ENCODE assay signal across 28 mouse cellular contexts in genomic region chr9:78282002-78282711, GRCm38 (mm10). TPM values are rescaled to one million over a fixed set of nuclear protein-coding genes. Genes with fewer than 3 reads are reported as not detected.
DNase-seq lines count a peak whose midpoint lies in the region; ATAC-seq and TF ChIP-seq lines count a peak whose summit lies in the region.
"Not testable (repeated sequence)": the region's sequence is repeated elsewhere in the genome, so short reads cannot be mapped to it uniquely, and the experiment has no call there.
"Had no signal": no experiment of that assay in that cellular context is flagged by ENCODE, and none has a peak within 500 bp of the region (broad histone marks: within the 10 kb centered on the region; RNA-seq: fewer than 3 reads in every experiment).

No protein-coding gene starts in this region.

- not testable (repeated sequence) for H3K4me2 ChIP-seq in intestine, postnatal 0 days (replicated peaks; ENCODE audit: low read depth); kidney, embryonic 16.5 days (replicated peaks; ENCODE audit: low read depth, low read length)
- peak overlapping the region; percentile 52 for H3K4me2 ChIP-seq in myocyte (ENCODE audit: low read depth)

- H3K27me3 ChIP-seq in intestine, postnatal 0 days (replicated peaks; ENCODE audit: control insufficient read depth, insufficient read depth, low read length); kidney, embryonic 16.5 days (ENCODE audit: insufficient read depth, low read length); liver, adult 2 months (ENCODE audit: control insufficient read depth, insufficient read depth, low read length); myocyte (ENCODE audit: control insufficient read depth, insufficient read depth, insufficient read length): not testable (repeated sequence)

- not testable (repeated sequence) for H3K4me1 ChIP-seq in intestine, postnatal 0 days (replicated peaks; ENCODE audit: control insufficient read depth, insufficient read depth, low read length); kidney, embryonic 16.5 days (ENCODE audit: insufficient read depth, low read length); liver, adult 2 months (ENCODE audit: control insufficient read depth, insufficient read depth, low read length)

- DNase-seq in 3134 (ENCODE audit: extremely low read depth, insufficient read length, low spot score): peak; percentile 66
- peak; percentile 21 to 76 for DNase-seq in adrenal gland, adult (ENCODE audit: inconsistent age in 2 of 2, low spot score in 1 of 2)
- peak; percentile 47 to 50 for DNase-seq in cerebellum, postnatal 10 days
- peak; percentile 78 for DNase-seq in liver, adult 2 months (ENCODE audit: extremely low read depth, low read depth, low spot score)
- DNase-seq in yolk sac, embryonic 10.5 days (ENCODE audit: low spot score): peak; percentile 68

- H3K79me2 ChIP-seq in liver, adult 2 months (ENCODE audit: control insufficient read depth, insufficient read depth, low read length); myocyte (ENCODE audit: control insufficient read depth, insufficient read depth): not testable (repeated sequence)

- 51% methylated on average over 4 of the region's 4 CpGs for WGBS in intestine, postnatal 0 days
- WGBS in kidney, embryonic 16.5 days: 80% methylated on average over 4 of the region's 4 CpGs
- 51% methylated on average over 4 of the region's 4 CpGs for WGBS in liver, adult 2 months

- not testable (repeated sequence) for TF ChIP-seq POLR2A in liver, adult 2 months (IDR thresholded peaks at IDR 0.05; ENCODE audit: extremely low read depth, insufficient read depth, low read length); myocyte (IDR thresholded peaks at IDR 0.05; ENCODE audit: insufficient read length, low read depth)

- not testable (repeated sequence) for H3K36me3 ChIP-seq in intestine, postnatal 0 days (ENCODE audit: control insufficient read depth, insufficient read depth); kidney, embryonic 16.5 days (ENCODE audit: insufficient read depth, low read length); liver, adult 2 months (ENCODE audit: control insufficient read depth, insufficient read depth, low read length); myocyte (ENCODE audit: control insufficient read depth, insufficient read depth)

- not testable (repeated sequence) for H3K9ac ChIP-seq in intestine, postnatal 0 days (ENCODE audit: low read depth, low read length); kidney, embryonic 16.5 days (replicated peaks; ENCODE audit: low read length); liver, adult 2 months (ENCODE audit: low read depth, low read length)

- ATAC-seq in intestine, postnatal 0 days: peak; percentile 99
- ATAC-seq in kidney, embryonic 16.5 days (ENCODE audit: low FRiP score, low TSS enrichment): peak; percentile 77; the same call in 1 of the 2 replicates

- not testable (repeated sequence) for H3K27ac ChIP-seq in intestine, postnatal 0 days (ENCODE audit: low read depth, low read length); kidney, embryonic 16.5 days (ENCODE audit: low read length); liver, adult 2 months (replicated peaks; ENCODE audit: insufficient read depth, low read depth, low read length)

- not testable (repeated sequence) for H3K4me3 ChIP-seq in intestine, postnatal 0 days (ENCODE audit: low read depth, low read length); kidney, embryonic 16.5 days (ENCODE audit: low read length); liver, adult 2 months (ENCODE audit: insufficient read depth, low read depth, low read length); myocyte

- H3ac ChIP-seq in myocyte (ENCODE audit: control insufficient read depth, insufficient read length): not testable (repeated sequence)

- TF ChIP-seq CTCF in intestine, postnatal 0 days (IDR thresholded peaks at IDR 0.05; ENCODE audit: low read depth); liver, adult 2 months (IDR thresholded peaks at IDR 0.05; ENCODE audit: low read depth, low read length): not testable (repeated sequence)

- not testable (repeated sequence) for H3K9me3 ChIP-seq in intestine, postnatal 0 days (ENCODE audit: control insufficient read depth); kidney, embryonic 16.5 days (ENCODE audit: low read length)

RNA-seq across cellular contexts. Expression of gene Gm10639, which starts 7.6 kb away (rescaled TPM):
- polyA plus RNA-seq in intestine, postnatal 0 days (2015; fragmentation: Nextera tagmentation; extraction: Ambion mirVana): 0.69 and 0.70 TPM in 2 replicates
- 30.2 and 34.9 TPM in 2 replicates for polyA plus RNA-seq in kidney, embryonic 16.5 days (2015; fragmentation: Nextera tagmentation; extraction: Ambion mirVana)
- 0.54 TPM in 1 of 2 replicates, not detected in the other for total RNA-seq in liver, adult 2 months (2014; rRNA removed)
- polyA plus RNA-seq in liver, adult 2 months (2012; rRNA removed): not detected in 2 replicates
- 0.18 TPM for polyA plus RNA-seq in myocyte (2012; fragmentation: generic; extraction: Trizol)
- total RNA-seq: CH12.LX; gastrocnemius, adult 2 months; layer of hippocampus, adult 2 months; layer of hippocampus, postnatal 36 days; left cerebral cortex, postnatal 14 days; megakaryocyte-erythroid progenitor cell, adult 5-6 weeks; MEL had no signal
- polyA plus RNA-seq: cerebellum, adult 2 months; cortical plate, adult 2 months; embryonic facial prominence, embryonic 11.5 days; forebrain, embryonic 12.5 days; gonadal fat pad, adult 2 months; heart, embryonic 10.5 days; heart, postnatal 0 days; hindbrain, embryonic 11.5 days; limb, embryonic 13.5 days; liver, embryonic 14.5 days; midbrain, embryonic 15.5 days; neural tube, embryonic 15.5 days; thymus, adult 2 months had no signal

RNA-seq across cellular contexts. Expression of gene Gm3776, which starts 25.2 kb away (rescaled TPM):
- 66.1 and 82.0 TPM in 2 replicates for polyA plus RNA-seq in intestine, postnatal 0 days (2015; fragmentation: Nextera tagmentation; extraction: Ambion mirVana)
- 0.58 and 1.5 TPM in 2 replicates for polyA plus RNA-seq in kidney, embryonic 16.5 days (2015; fragmentation: Nextera tagmentation; extraction: Ambion mirVana)
- 5.1 and 42.0 TPM in 2 replicates for total RNA-seq in liver, adult 2 months (2014; rRNA removed)
- 0.48 and 0.92 TPM in 2 replicates for polyA plus RNA-seq in liver, adult 2 months (2012; rRNA removed)
- 0.07 TPM for polyA plus RNA-seq in myocyte (2012; fragmentation: generic; extraction: Trizol)
- total RNA-seq: CH12.LX; gastrocnemius, adult 2 months; layer of hippocampus, adult 2 months; layer of hippocampus, postnatal 36 days; left cerebral cortex, postnatal 14 days; megakaryocyte-erythroid progenitor cell, adult 5-6 weeks; MEL had no signal
- polyA plus RNA-seq: cerebellum, adult 2 months; cortical plate, adult 2 months; embryonic facial prominence, embryonic 11.5 days; forebrain, embryonic 12.5 days; gonadal fat pad, adult 2 months; heart, embryonic 10.5 days; hindbrain, embryonic 11.5 days; limb, embryonic 13.5 days; liver, embryonic 14.5 days; midbrain, embryonic 15.5 days; neural tube, embryonic 15.5 days had no signal

RNA-seq across cellular contexts. Expression of gene Omt2a, which starts 32.4 kb away (rescaled TPM):
- not detected in 2 replicates for polyA plus RNA-seq in intestine, postnatal 0 days (2015; fragmentation: Nextera tagmentation; extraction: Ambion mirVana)
- not detected in 2 replicates for polyA plus RNA-seq in kidney, embryonic 16.5 days (2015; fragmentation: Nextera tagmentation; extraction: Ambion mirVana)
- total RNA-seq in liver, adult 2 months (2014; rRNA removed): not detected in 2 replicates
- not detected in 2 replicates for polyA plus RNA-seq in liver, adult 2 months (2012; rRNA removed)
- not detected for polyA plus RNA-seq in myocyte (2012; fragmentation: generic; extraction: Trizol)
- total RNA-seq: CH12.LX; gastrocnemius, adult 2 months; layer of hippocampus, adult 2 months; layer of hippocampus, postnatal 36 days; left cerebral cortex, postnatal 14 days; megakaryocyte-erythroid progenitor cell, adult 5-6 weeks; MEL had no signal
- polyA plus RNA-seq: cerebellum, adult 2 months; cortical plate, adult 2 months; embryonic facial prominence, embryonic 11.5 days; forebrain, embryonic 12.5 days; gonadal fat pad, adult 2 months; heart, embryonic 10.5 days; heart, postnatal 0 days; hindbrain, embryonic 11.5 days; limb, embryonic 13.5 days; liver, embryonic 14.5 days; midbrain, embryonic 15.5 days; neural tube, embryonic 15.5 days had no signal

RNA-seq across cellular contexts. Expression of gene Omt2b, which starts 45.2 kb away (rescaled TPM):
- polyA plus RNA-seq in intestine, postnatal 0 days (2015; fragmentation: Nextera tagmentation; extraction: Ambion mirVana): not detected in 2 replicates
- not detected in 2 replicates for polyA plus RNA-seq in kidney, embryonic 16.5 days (2015; fragmentation: Nextera tagmentation; extraction: Ambion mirVana)
- not detected in 2 replicates for total RNA-seq in liver, adult 2 months (2014; rRNA removed)
- polyA plus RNA-seq in liver, adult 2 months (2012; rRNA removed): not detected in 2 replicates
- polyA plus RNA-seq in myocyte (2012; fragmentation: generic; extraction: Trizol): not detected
- total RNA-seq: CH12.LX; gastrocnemius, adult 2 months; layer of hippocampus, adult 2 months; layer of hippocampus, postnatal 36 days; left cerebral cortex, postnatal 14 days; megakaryocyte-erythroid progenitor cell, adult 5-6 weeks; MEL had no signal
- polyA plus RNA-seq: cerebellum, adult 2 months; cortical plate, adult 2 months; embryonic facial prominence, embryonic 11.5 days; forebrain, embryonic 12.5 days; gonadal fat pad, adult 2 months; heart, embryonic 10.5 days; heart, postnatal 0 days; hindbrain, embryonic 11.5 days; limb, embryonic 13.5 days; liver, embryonic 14.5 days; midbrain, embryonic 15.5 days; neural tube, embryonic 15.5 days had no signal

RNA-seq across cellular contexts. Expression of gene Gsta1, which starts 51.7 kb away (rescaled TPM):
- 94.0 and 129 TPM in 2 replicates for polyA plus RNA-seq in intestine, postnatal 0 days (2015; fragmentation: Nextera tagmentation; extraction: Ambion mirVana)
- polyA plus RNA-seq in kidney, embryonic 16.5 days (2015; fragmentation: Nextera tagmentation; extraction: Ambion mirVana): 2.8 TPM in 2 replicates
- total RNA-seq in liver, adult 2 months (2014; rRNA removed): 6.1 and 42.4 TPM in 2 replicates
- polyA plus RNA-seq in liver, adult 2 months (2012; rRNA removed): 1.0 and 2.8 TPM in 2 replicates
- 0.61 TPM for polyA plus RNA-seq in myocyte (2012; fragmentation: generic; extraction: Trizol)
- total RNA-seq: CH12.LX; layer of hippocampus, adult 2 months; layer of hippocampus, postnatal 36 days; left cerebral cortex, postnatal 14 days; megakaryocyte-erythroid progenitor cell, adult 5-6 weeks; MEL had no signal
- polyA plus RNA-seq: cerebellum, adult 2 months; cortical plate, adult 2 months; embryonic facial prominence, embryonic 11.5 days; forebrain, embryonic 12.5 days; gonadal fat pad, adult 2 months; heart, embryonic 10.5 days; heart, postnatal 0 days; hindbrain, embryonic 11.5 days; limb, embryonic 13.5 days; midbrain, embryonic 15.5 days; neural tube, embryonic 15.5 days had no signal

Comparison
In these comparisons a context has a peak if more than half of its experiments do, and no peak if none do; other contexts are left out.
1. RNA of gene Gm10639, which starts 7.6 kb away (polyA plus RNA-seq): 30.2 to 34.9 TPM in kidney, embryonic 16.5 days; 0.69 to 0.70 TPM in intestine, postnatal 0 days, 0.18 TPM in myocyte (single experiment) and not detected in liver, adult 2 months; every median in the first group is over 10 times any median in the second.
2. RNA of gene Gm3776, which starts 25.2 kb away (polyA plus RNA-seq): 66.1 to 82.0 TPM in intestine, postnatal 0 days; 0.58 to 1.5 TPM in kidney, embryonic 16.5 days, 0.48 to 0.92 TPM in liver, adult 2 months and 0.07 TPM in myocyte (single experiment); every median in the first group is over 10 times any median in the second.
3. Peak in every context shown above with its lines, with median percentiles within 50 percentile points of each other: DNase-seq.